ENCODE assay signal across 26 mouse cellular contexts in genomic region chr9:47460241-47460640, GRCm38 (mm10).
"Had no signal": no experiment of that assay in that cellular context is flagged by ENCODE, and none has a peak within 500 bp of the region (broad histone marks: within the 10 kb centered on the region; RNA-seq: fewer than 3 reads in every experiment).

No protein-coding gene starts in this region.

- H3K36me3 ChIP-seq: heart, embryonic 10.5 days; heart, embryonic 12.5 days; hindbrain, embryonic 10.5 days; hindbrain, embryonic 12.5 days; intestine, embryonic 15.5 days; limb, embryonic 13.5 days; limb, embryonic 15.5 days; liver, embryonic 12.5 days had no signal

- DNase-seq: gastrocnemius, adult 2 months; gastrocnemius, postnatal 10 days; gastrocnemius, postnatal 25 days; heart, postnatal 10 days; heart, postnatal 4 days; kidney, adult 18-20 months; kidney, adult 8-10 months; kidney, postnatal 14 days; kidney, postnatal 36 days; layer of hippocampus, adult 9-11 months; layer of hippocampus, postnatal 36 days; left cerebral cortex, postnatal 4 days had no signal

- H3K4me3 ChIP-seq: gastrocnemius, adult 2 months; heart, embryonic 10.5 days; heart, embryonic 12.5 days; hindbrain, embryonic 10.5 days; hindbrain, embryonic 12.5 days; intestine, embryonic 15.5 days; limb, embryonic 13.5 days; limb, embryonic 15.5 days; liver, embryonic 12.5 days had no signal

- H3K4me2 ChIP-seq: heart, embryonic 12.5 days; hindbrain, embryonic 12.5 days; hindbrain, embryonic 14.5 days; intestine, embryonic 15.5 days; limb, embryonic 13.5 days; limb, embryonic 15.5 days; liver, embryonic 12.5 days had no signal

- H3K27me3 ChIP-seq: hindbrain, embryonic 12.5 days; intestine, embryonic 15.5 days; limb, embryonic 15.5 days had no signal

- ATAC-seq: hindbrain, embryonic 16.5 days; inflammation-experienced regulatory T-cells, adult 6 months; intestine, embryonic 15.5 days; intestine, postnatal 0 days; liver, embryonic 12.5 days had no signal

- H3K9me3 ChIP-seq: heart, embryonic 10.5 days; hindbrain, embryonic 10.5 days; hindbrain, embryonic 12.5 days; intestine, embryonic 15.5 days; limb, embryonic 13.5 days; limb, embryonic 15.5 days; liver, embryonic 12.5 days had no signal

- H3K27ac ChIP-seq: heart, embryonic 10.5 days; hindbrain, embryonic 10.5 days; hindbrain, embryonic 12.5 days; hindbrain, embryonic 14.5 days; intestine, embryonic 15.5 days; kidney, postnatal 0 days; limb, embryonic 13.5 days; limb, embryonic 15.5 days; liver, embryonic 12.5 days; liver, embryonic 14.5 days had no signal

- H3K4me1 ChIP-seq: intestine, embryonic 15.5 days; limb, embryonic 15.5 days; liver, embryonic 12.5 days had no signal

- H3K9ac ChIP-seq: heart, embryonic 12.5 days; hindbrain, embryonic 12.5 days; hindbrain, embryonic 14.5 days; intestine, embryonic 15.5 days; limb, embryonic 13.5 days; limb, embryonic 15.5 days; liver, embryonic 12.5 days; liver, embryonic 14.5 days had no signal
